Mouse (Mus musculus) cerebellum, adult 2 months (tissue): ENCODE results near the gene Slc25a13. TPM values are rescaled to one million over a fixed set of nuclear protein-coding genes. Genes with fewer than 3 reads are reported as not detected.

Experiments
- DNase-seq, 2 experiments: peaks; one replicate each; pipeline ENCODE4 v3.0.0; 2021
- H3K27ac ChIP-seq: fragments of 200-500 bp; 2 replicates; pipeline ENCODE4 v1.5.1; 2012; ENCODE audit warnings: low read length, control low read depth, inconsistent platforms; ENCODE audit not compliant: insufficient read depth
- H3K27me3 ChIP-seq: fragments of 200-500 bp; 2 replicates; pipeline ENCODE4 v1.6.1; 2012; ENCODE audit warnings: inconsistent platforms, mild to moderate bottlenecking, low read length, moderate library complexity; ENCODE audit not compliant: control insufficient read depth, insufficient read depth
- H3K4me1 ChIP-seq: fragments of 200-500 bp; 2 replicates; pipeline ENCODE4 v1.6.1; 2011; ENCODE audit warnings: low read length; ENCODE audit not compliant: control insufficient read depth, insufficient read depth
- H3K4me3 ChIP-seq: fragments of 200-500 bp; replicated peaks from 2 replicates; pipeline ENCODE3; 2011; ENCODE audit warnings: mild to moderate bottlenecking, low read depth, low read length, control low read depth; ENCODE audit not compliant: insufficient read depth
- CTCF ChIP-seq: fragments of 200-500 bp; IDR thresholded peaks from 2 replicates; pipeline ENCODE4 v1.5.1; 2011; ENCODE audit warnings: low read depth, mild to moderate bottlenecking, control low read depth, low read length, moderate library complexity, borderline replicate concordance; ENCODE audit not compliant: insufficient read depth
- POLR2A ChIP-seq: fragments of 200-500 bp; IDR thresholded peaks from 2 replicates; pipeline ENCODE4 v1.6.1; 2011; ENCODE audit warnings: low read length, control low read depth, borderline replicate concordance; ENCODE audit not compliant: insufficient read depth
- WGBS: fragments of 180-500 bp; shearing (Covaris S2); methylation state at CpG from one replicate; pipeline ENCODE4 v1.1.7; 2018; 5-methylcytosine and 5-hydroxymethylcytosine counted together
- polyA plus RNA-seq: library from polyadenylated mRNA; depleted of rRNA; stranded (reverse); fragments of >200 nt; gene quantifications from 2 replicates; pipeline ENCODE4 v1.2.3, GENCODE M21; 2012

The Slc25a13 gene
- polyA plus RNA-seq, 1 experiment, result 5.8 TPM

DNA sequence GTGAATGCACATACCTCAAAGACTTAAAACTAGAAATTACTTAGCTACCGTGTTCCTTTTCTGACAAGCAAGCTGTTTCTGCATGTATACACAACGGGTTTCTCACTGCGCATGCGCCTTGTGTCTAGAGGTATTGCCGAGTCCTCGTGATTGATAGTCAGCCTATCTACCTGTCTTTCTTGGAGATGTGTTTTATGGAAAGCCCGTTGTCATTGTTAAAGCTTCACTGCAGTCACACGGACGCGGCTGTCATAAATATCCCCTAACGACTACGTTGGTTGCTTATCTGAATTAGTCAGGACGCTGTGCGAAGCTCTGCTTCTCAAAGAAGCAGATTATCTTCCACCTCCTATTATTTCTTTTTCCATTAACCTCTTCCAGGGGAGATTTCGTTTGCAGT lies 201.4 kb downstream of the Slc25a13 start:
- no peak for TF ChIP-seq POLR2A
- TF ChIP-seq CTCF, result no peak
- Histone ChIP-seq H3K4me3 (no peak overlapping the region), H3K4me1 (no peaks in the 10 kb centered on the region; the same call in 1 of the 2 replicates), H3K27ac (no peak overlapping the region), H3K27me3 (no peaks in the 10 kb centered on the region)
- WGBS, result 83% methylated on average over 15 of the region's 15 CpGs
- no peak for DNase-seq

DNA sequence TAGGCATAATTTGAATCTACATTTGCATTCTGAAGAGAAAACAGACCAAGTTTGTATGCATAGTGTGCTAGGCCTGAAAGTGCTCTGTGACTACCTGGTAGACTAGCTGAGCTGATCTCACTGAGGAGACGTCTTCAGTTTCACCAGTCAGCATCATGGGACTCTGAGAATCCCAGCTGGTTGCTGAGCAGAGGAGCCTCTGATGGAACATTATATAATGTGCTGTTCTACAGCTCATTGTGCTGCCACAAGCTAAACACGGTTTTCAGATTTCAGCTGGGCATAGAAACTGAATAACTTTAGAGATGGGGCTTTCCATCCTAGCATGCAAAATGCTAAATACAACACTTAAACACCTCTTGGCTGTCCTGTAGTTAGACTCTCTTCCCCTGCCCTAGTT lies 205.6 kb downstream of the Slc25a13 start:
- Histone ChIP-seq H3K4me3 (no peak overlapping the region), H3K27ac (no peak overlapping the region), H3K27me3 (no peaks in the 10 kb centered on the region), H3K4me1 (no peaks in the 10 kb centered on the region; the same call in 1 of the 2 replicates)
- TF ChIP-seq CTCF, result no peak
- no peak for TF ChIP-seq POLR2A
- 54% methylated on average over 2 of the region's 2 CpGs for WGBS
- no peak for DNase-seq

DNA sequence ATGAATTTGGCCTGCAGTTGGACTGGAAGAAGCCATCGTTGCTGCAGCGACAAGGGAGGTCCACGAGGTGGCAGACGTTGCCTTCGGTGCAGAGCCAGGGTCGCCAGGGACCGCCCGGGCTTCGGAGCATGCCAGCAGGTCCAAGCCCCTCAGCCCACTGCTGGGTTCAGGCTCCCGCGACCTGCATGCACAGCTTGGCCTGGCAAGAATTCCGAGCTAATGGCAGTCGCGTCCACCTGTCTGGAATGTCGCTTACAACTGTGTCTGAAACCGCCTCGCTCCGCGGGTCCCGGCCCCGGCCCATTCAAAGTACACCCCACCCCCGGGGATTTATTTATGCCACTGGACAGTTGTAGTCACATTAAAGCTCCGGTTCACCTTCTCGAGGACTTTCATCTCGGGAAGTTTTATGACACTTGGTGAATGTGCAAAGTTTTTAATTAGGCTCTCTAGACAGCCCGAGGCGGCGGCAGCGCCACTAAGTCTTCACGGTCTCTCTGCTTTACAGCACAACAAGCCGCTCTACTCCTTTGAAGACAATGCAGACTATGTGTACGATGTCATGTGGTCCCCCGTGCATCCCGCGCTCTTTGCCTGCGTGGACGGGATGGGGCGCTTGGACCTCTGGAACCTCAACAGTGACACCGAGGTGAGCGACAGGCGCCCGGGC lies 211.1 kb downstream of the Slc25a13 start:
- Histone ChIP-seq H3K4me3 (peak overlapping the region; percentile 90), H3K27ac (no peak overlapping the region), H3K27me3 (no peaks in the 10 kb centered on the region), H3K4me1 (no peaks in the 10 kb centered on the region; the same call in 1 of the 2 replicates)
- WGBS, result 9% methylated on average over 42 of the region's 42 CpGs
- peak; percentile 94 for TF ChIP-seq CTCF
- TF ChIP-seq POLR2A, result no peak
- peak; percentile 73 to 79 for DNase-seq

DNA sequence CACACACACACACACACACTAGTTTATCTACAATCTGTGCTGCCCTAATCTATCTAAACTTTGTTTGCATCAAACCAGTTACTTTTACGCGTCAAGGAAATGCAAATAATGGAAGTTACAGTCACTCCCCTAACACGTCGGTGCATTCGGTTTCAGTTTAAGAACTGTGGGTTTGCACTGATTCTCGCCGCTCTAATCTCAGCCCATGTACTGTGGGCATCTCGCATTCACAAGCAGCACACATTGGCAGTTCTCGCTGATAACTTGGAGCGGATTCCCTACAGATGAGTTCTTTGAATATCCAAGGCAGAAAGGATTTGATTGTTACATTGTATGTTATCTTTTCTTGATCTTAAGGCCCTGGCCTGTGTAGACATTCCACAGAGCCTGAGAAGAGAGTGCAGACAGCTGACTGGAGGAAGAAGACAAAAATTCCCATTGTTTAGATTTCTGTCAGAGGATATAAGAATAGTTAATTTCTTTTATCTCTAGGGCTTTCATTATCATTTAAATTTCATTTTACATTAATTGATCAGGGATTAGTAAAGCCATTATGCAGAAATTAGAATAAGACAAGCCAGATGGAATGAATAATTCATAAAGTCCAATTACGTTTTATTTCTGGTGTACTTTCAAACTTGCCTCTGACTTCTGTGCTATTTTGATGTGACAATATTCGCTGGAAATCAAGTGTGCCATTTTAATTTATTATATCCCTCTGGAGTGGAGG lies 212.1 kb downstream of the Slc25a13 start:
- Histone ChIP-seq H3K4me1 (no peaks in the 10 kb centered on the region; the same call in 1 of the 2 replicates), H3K27ac (no peak overlapping the region), H3K4me3 (no peak overlapping the region), H3K27me3 (no peaks in the 10 kb centered on the region)
- WGBS, result 90% methylated on average over 12 of the region's 12 CpGs
- no peak for TF ChIP-seq CTCF
- TF ChIP-seq POLR2A, result no peak
- DNase-seq, result no peak

DNA sequence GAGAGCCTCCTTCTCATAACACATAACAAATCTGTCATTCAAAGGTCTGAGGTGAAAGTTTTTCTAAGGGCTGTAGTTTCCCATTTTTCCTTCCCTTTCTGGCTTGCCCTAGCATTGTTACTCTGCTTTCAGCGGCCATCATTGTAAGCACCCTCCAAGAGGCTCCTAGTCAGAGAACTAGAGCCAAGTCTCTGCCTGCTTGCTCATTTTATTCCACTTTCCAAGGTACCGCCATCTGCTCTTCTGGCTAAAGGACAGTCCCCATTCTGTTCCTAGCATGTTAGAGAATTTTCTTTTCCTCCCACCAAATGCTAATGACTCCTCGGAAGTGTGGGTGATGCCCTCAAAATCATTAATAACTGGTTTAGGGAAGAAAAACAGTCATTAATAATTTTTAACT lies 214.9 kb downstream of the Slc25a13 start:
- H3K27me3 ChIP-seq, result no peaks in the 10 kb centered on the region
- TF ChIP-seq POLR2A, result no peak
- TF ChIP-seq CTCF, result no peak
- peak overlapping the region; percentile 50; the same call in 1 of the 2 replicates for H3K27ac ChIP-seq
- H3K4me1 ChIP-seq, result no peaks in the 10 kb centered on the region; the same call in 1 of the 2 replicates
- H3K4me3 ChIP-seq, result no peak overlapping the region
- peak; percentile 59 to 87 for DNase-seq
- 8% methylated on average over 3 of the region's 3 CpGs for WGBS

DNA sequence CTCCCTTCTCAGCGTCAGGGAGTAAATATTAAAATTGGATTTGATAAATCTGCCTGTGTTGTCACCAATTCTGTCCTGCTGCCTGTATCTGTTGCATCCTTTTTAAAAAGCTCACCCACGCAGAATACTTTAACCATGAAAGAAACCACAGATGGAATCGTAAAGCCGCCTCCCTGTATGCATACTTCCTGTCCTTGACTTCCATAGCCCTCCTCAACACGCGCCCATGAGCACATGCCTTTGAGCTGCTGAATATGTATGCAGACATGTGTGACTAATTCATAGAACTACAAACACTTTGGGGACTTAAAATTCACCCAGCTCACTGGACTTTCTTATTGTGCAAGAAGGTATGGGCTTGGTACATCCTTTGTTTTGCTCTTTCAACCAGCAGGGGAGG lies 219.4 kb downstream of the Slc25a13 start:
- DNase-seq, result no peak
- WGBS, result 65% methylated on average over 6 of the region's 6 CpGs
- Histone ChIP-seq H3K4me1 (no peaks in the 10 kb centered on the region; the same call in none of the 2 replicates), H3K27me3 (no peaks in the 10 kb centered on the region), H3K27ac (no peak overlapping the region), H3K4me3 (no peak overlapping the region)
- TF ChIP-seq CTCF (no peak), POLR2A (no peak)

DNA sequence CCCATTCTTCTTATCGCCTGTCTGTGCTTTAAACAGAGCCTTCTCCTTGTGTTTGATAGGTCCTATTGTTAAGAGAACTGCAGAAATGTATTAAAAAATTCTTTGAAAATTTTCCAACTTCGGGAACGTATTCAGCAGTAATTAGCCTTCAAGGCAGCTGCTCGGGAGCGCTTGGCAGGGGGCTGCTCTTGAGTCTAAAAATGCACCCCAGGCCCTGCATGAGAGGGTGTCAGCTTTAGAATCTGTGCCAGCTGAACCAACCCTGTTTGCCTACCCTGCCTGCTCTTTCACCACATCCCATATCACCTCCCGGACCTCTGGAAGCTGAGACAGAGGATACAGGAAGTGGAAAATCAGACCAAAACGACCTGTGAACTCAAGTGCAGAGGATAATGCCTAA lies 223.9 kb downstream of the Slc25a13 start:
- H3K4me1 ChIP-seq, result peaks cover 5% of the 10 kb centered on the region
- H3K27ac ChIP-seq, result no peak overlapping the region
- H3K27me3 ChIP-seq, result no peaks in the 10 kb centered on the region
- TF ChIP-seq POLR2A (no peak), CTCF (no peak)
- 69% methylated on average over 7 of the region's 7 CpGs for WGBS
- no peak for DNase-seq
- no peak overlapping the region for H3K4me3 ChIP-seq
